Mouse (Mus musculus) midbrain, postnatal 0 days (tissue): ENCODE results near the gene Pkp4. TPM values are rescaled to one million over a fixed set of nuclear protein-coding genes. Genes with fewer than 3 reads are reported as not detected.

Source experiments
- ATAC-seq: fragments of 200-750 bp; cut with Nextera tagmentation; 2 replicates; pipeline ENCODE4 v1.8.0; 2017; ENCODE audit warnings: moderate number of reproducible peaks, mild to moderate bottlenecking, moderate TSS enrichment, moderate library complexity; ENCODE audit not compliant: low FRiP score
- DNase-seq: peaks from one replicate; pipeline ENCODE4 v3.0.0-alpha.2; 2015; ENCODE audit warnings: low spot score
- H3K27ac ChIP-seq: fragments of 300-500 bp; sonication (generic); 2 replicates; pipeline ENCODE4 v1.5.1; 2014; ENCODE audit warnings: low read depth, mild to moderate bottlenecking, low read length, mixed read lengths
- H3K27me3 ChIP-seq: fragments of 300-500 bp; sonication (generic); 2 replicates; pipeline ENCODE4 v1.6.1; 2014; ENCODE audit warnings: low read length, control low read depth, mixed read lengths; ENCODE audit not compliant: insufficient read depth
- H3K36me3 ChIP-seq: fragments of 300-500 bp; sonication (generic); 2 replicates; pipeline ENCODE4 v1.6.1; 2014; ENCODE audit warnings: low read length, control low read depth, mixed read lengths; ENCODE audit not compliant: insufficient read depth
- H3K4me1 ChIP-seq: fragments of 300-500 bp; sonication (generic); 2 replicates; pipeline ENCODE4 v1.6.1; 2014; ENCODE audit warnings: mild to moderate bottlenecking, control low read depth, antibody characterized with exemption, low read length, mixed read lengths; ENCODE audit not compliant: insufficient read depth
- H3K4me2 ChIP-seq: fragments of 300-500 bp; sonication (generic); 2 replicates; pipeline ENCODE4 v1.6.1; 2014; ENCODE audit warnings: low read depth, mild to moderate bottlenecking, low read length, mixed read lengths; ENCODE audit not compliant: poor library complexity, severe bottlenecking
- H3K4me3 ChIP-seq: fragments of 300-500 bp; sonication (generic); 2 replicates; pipeline ENCODE4 v1.5.1; 2014; ENCODE audit warnings: low read depth, mild to moderate bottlenecking, low read length, moderate library complexity
- H3K9ac ChIP-seq: fragments of 300-500 bp; sonication (generic); replicated peaks from 2 replicates; pipeline ENCODE4 v1.6.1; 2014; ENCODE audit warnings: mild to moderate bottlenecking, low read length, moderate library complexity, mixed read lengths; ENCODE audit not compliant: poor library complexity, severe bottlenecking
- H3K9me3 ChIP-seq: fragments of 300-500 bp; sonication (generic); 2 replicates; pipeline ENCODE4 v1.6.1; 2016; ENCODE audit warnings: low read length, control low read depth
- CTCF ChIP-seq: IDR thresholded peaks from 2 replicates; pipeline ENCODE4 v1.5.1; 2016; ENCODE audit warnings: antibody characterized with exemption, mild to moderate bottlenecking
- WGBS: fragments of 180-500 bp; shearing (Covaris S2); extraction: QIAGEN DNeasy Blood & Tissue Kit; methylation state at CpG from one replicate; pipeline ENCODE4 v1.1.7; 2014; 5-methylcytosine and 5-hydroxymethylcytosine counted together
- polyA plus RNA-seq: library from polyadenylated mRNA; unstranded; fragments of >200 nt; fragmentation: Nextera tagmentation; extraction: Ambion mirVana; gene quantifications from 2 replicates; pipeline ENCODE4 v1.2.1, GENCODE M21; 2015
- total RNA-seq: library from RNA; depleted of rRNA; stranded (reverse); fragments of >200 nt; gene quantifications from 2 replicates; pipeline ENCODE4 v1.2.3, GENCODE M21; 2014; rRNA removed

Gene Pkp4
- total RNA-seq (87.1 and 105 TPM in 2 replicates), polyA plus RNA-seq (19.3 and 21.6 TPM in 2 replicates)

GRCm38 (mm10) chr2:59160605-59160963, at the start of gene Pkp4, which contains the start of gene Ccdc148:
Gene Pkp4 (plus strand): TSS chr2:59160850.
Gene Ccdc148 (minus strand): TSS chr2:59160683.
- H3K27me3 ChIP-seq, result no peaks in the 10 kb centered on the region
- no peak for TF ChIP-seq CTCF
- H3K4me2 ChIP-seq, result peak within 1 kb of the TSS; percentile 71
- 0% methylated on average over 30 of the region's 37 CpGs for WGBS
- ATAC-seq (peak; percentile 98), DNase-seq (peak; percentile 98)
- H3K4me1 ChIP-seq, result peaks cover 9% of the 10 kb centered on the region; the same call in 1 of the 2 replicates
- H3K9me3 ChIP-seq, result no peaks in the 10 kb centered on the region
- H3K36me3 ChIP-seq, result no peaks in the 10 kb centered on the region
- H3K4me3 ChIP-seq, result peak within 1 kb of the TSS; percentile 92
- H3K9ac ChIP-seq, result peak within 1 kb of the TSS; percentile 77
- peak within 1 kb of the TSS; percentile 80 for H3K27ac ChIP-seq

GRCm38 (mm10) chr2:59129023-59129422, 31.6 kb upstream of the Pkp4 start:
- Histone ChIP-seq H3K36me3 (no peaks in the 10 kb centered on the region), H3K4me3 (no peak overlapping the region), H3K27me3 (no peaks in the 10 kb centered on the region), H3K9me3 (no peaks in the 10 kb centered on the region), H3K4me2 (no peak overlapping the region), H3K4me1 (no peaks in the 10 kb centered on the region), H3K27ac (no peak overlapping the region), H3K9ac (no peak overlapping the region)
- WGBS, result 92% methylated on average over 7 of the region's 7 CpGs
- no peak for DNase-seq
- no peak for TF ChIP-seq CTCF
- no peak for ATAC-seq

GRCm38 (mm10) chr2:59129821-59130220, 30.8 kb upstream of the Pkp4 start:
- no peaks in the 10 kb centered on the region for H3K36me3 ChIP-seq
- H3K4me3 ChIP-seq, result no peak overlapping the region
- 86% methylated on average over 8 of the region's 8 CpGs for WGBS
- ATAC-seq, result no peak
- H3K4me1 ChIP-seq, result no peaks in the 10 kb centered on the region
- no peak for DNase-seq
- no peaks in the 10 kb centered on the region for H3K27me3 ChIP-seq
- no peak overlapping the region for H3K4me2 ChIP-seq
- no peak overlapping the region for H3K9ac ChIP-seq
- no peaks in the 10 kb centered on the region for H3K9me3 ChIP-seq
- TF ChIP-seq CTCF, result no peak
- H3K27ac ChIP-seq, result no peak overlapping the region

GRCm38 (mm10) chr2:59131044-59131443, 29.6 kb upstream of the Pkp4 start:
- Histone ChIP-seq H3K4me2 (no peak overlapping the region), H3K9ac (no peak overlapping the region), H3K27me3 (no peaks in the 10 kb centered on the region), H3K4me3 (no peak overlapping the region), H3K4me1 (no peaks in the 10 kb centered on the region), H3K9me3 (no peaks in the 10 kb centered on the region), H3K36me3 (no peaks in the 10 kb centered on the region), H3K27ac (no peak overlapping the region)
- no peak for ATAC-seq
- no peak for TF ChIP-seq CTCF
- DNase-seq, result no peak
- WGBS, result 91% methylated on average over 8 of the region's 8 CpGs

GRCm38 (mm10) chr2:59155428-59155827, 5.2 kb upstream of the Pkp4 start:
- Histone ChIP-seq H3K9me3 (no peaks in the 10 kb centered on the region), H3K4me1 (no peaks in the 10 kb centered on the region), H3K27ac (no peak overlapping the region), H3K4me2 (no peak overlapping the region), H3K4me3 (no peak overlapping the region), H3K36me3 (no peaks in the 10 kb centered on the region), H3K9ac (no peak overlapping the region), H3K27me3 (no peaks in the 10 kb centered on the region)
- DNase-seq (no peak), ATAC-seq (no peak)
- TF ChIP-seq CTCF, result no peak

GRCm38 (mm10) chr2:59158117-59158516, 2.5 kb upstream of the Pkp4 start:
- Histone ChIP-seq H3K27me3 (no peaks in the 10 kb centered on the region), H3K27ac (no peak overlapping the region), H3K9ac (no peak overlapping the region), H3K36me3 (no peaks in the 10 kb centered on the region), H3K4me1 (peaks cover 3% of the 10 kb centered on the region; the same call in 1 of the 2 replicates), H3K4me2 (no peak overlapping the region), H3K9me3 (no peaks in the 10 kb centered on the region), H3K4me3 (no peak overlapping the region)
- ATAC-seq (no peak), DNase-seq (no peak)
- 56% methylated on average over 2 of the region's 2 CpGs for WGBS
- TF ChIP-seq CTCF, result no peak
